Mouse (Mus musculus): ENCODE data around the gene Muc16. TPM values are rescaled to one million over a fixed set of nuclear protein-coding genes. Genes with fewer than 3 reads are reported as not detected.

The Muc16 gene
- 1 to 10 TPM; 4.1 to 4.7 TPM for total RNA-seq (2021)
- long read RNA-seq, experiment 1 = 0 reads
- long read RNA-seq, experiment 2 = 0 reads

GRCm38 (mm10) chr9:18674480-18675154 is at the start of gene Muc16:
Gene Muc16 (minus strand): TSS chr9:18674530.
- no peak for DNase-seq

- DNase-seq = no peak
These were observed 48.4 kb upstream of the Muc16 start for GRCm38 (mm10) chr9:18722712-18723099.

- no peak for DNase-seq
These were observed 47.8 kb upstream of the Muc16 start for GRCm38 (mm10) chr9:18721931-18722711.

GRCm38 (mm10) chr9:18721011-18721410 is 46.7 kb upstream of the Muc16 start:
- DNase-seq = no peak

- no peak for DNase-seq
These were observed 31.3 kb upstream of the Muc16 start for GRCm38 (mm10) chr9:18705628-18706027.

- no peak for DNase-seq
These were observed 76.0 kb downstream of the Muc16 start for GRCm38 (mm10) chr9:18598366-18598765.

- DNase-seq = no peak
These were observed 166.2 kb downstream of the Muc16 start for GRCm38 (mm10) chr9:18508098-18508497.

- DNase-seq = no peak
These were observed 196.2 kb downstream of the Muc16 start, which contains the start of the genes Zfp558 and Mbd3l1 for GRCm38 (mm10) chr9:18478168-18478567. Gene Zfp558 (minus strand): TSS chr9:18478268. Gene Mbd3l1 (plus strand): TSS chr9:18478359.

- peak; percentile 80 for DNase-seq
These were observed 200.8 kb downstream of the Muc16 start for GRCm38 (mm10) chr9:18473324-18474128.

GRCm38 (mm10) chr9:18468005-18468404 is 206.3 kb downstream of the Muc16 start:
- DNase-seq = no peak

- no peak for DNase-seq
These were observed 207.0 kb downstream of the Muc16 start for GRCm38 (mm10) chr9:18467350-18467749.

- DNase-seq = no peak
These were observed 217.8 kb downstream of the Muc16 start for GRCm38 (mm10) chr9:18456520-18456919.

Small RNA genes lying within 50 kb of the gene (microRNA-seq; reads per million reads assigned to microRNA genes)
- not detected for gene Gm22854

Other genes starting within 250 kb of the Muc16 start
- not detected for gene Mbd3l2, start 243.9 kb downstream of the Muc16 start, total RNA-seq (2021)
- 1 to 10 TPM; 1.2 to 2.4 TPM for gene Zfp558, start 196.3 kb downstream of the Muc16 start, total RNA-seq (2021)
- gene Mbd3l1, start 196.2 kb downstream of the Muc16 start, total RNA-seq (2021) = not detected
- not detected for gene Olfr24, start 89.5 kb upstream of the Muc16 start, total RNA-seq (2021)
- not detected for gene Olfr828, start 145.0 kb upstream of the Muc16 start, total RNA-seq (2021)
- gene Olfr829, start 180.4 kb upstream of the Muc16 start, total RNA-seq (2021) = not detected
- gene Olfr830, start 200.2 kb upstream of the Muc16 start, total RNA-seq (2021) = not detected

All from adrenal gland, postnatal 10 days (tissue).